In the genomic region with DNA sequence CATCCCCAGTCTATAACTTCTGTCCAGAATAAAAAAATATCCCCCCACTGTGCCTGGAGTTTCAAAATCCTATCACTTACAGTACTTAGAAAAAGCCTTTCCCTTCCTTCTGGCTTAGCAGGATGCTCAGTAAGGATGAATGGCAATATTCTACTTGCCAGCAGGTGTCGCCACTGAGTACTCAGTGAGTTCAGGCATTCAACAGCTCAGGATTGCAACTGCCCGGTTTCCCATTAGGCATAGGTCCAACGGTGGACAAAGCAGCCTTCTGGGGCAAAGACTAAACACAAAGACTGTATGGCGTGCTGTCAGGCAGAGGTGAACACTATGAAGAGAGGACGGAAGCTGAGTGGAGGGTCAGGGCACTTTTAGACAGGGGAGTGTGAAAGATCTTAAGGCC, we compare ENCODE assay signal across 9 mouse cellular contexts.
DNase-seq lines count a peak whose midpoint lies in the region; ATAC-seq lines count a peak whose summit lies in the region.
"Had no signal": no experiment of that assay in that cellular context is flagged by ENCODE, and none has a peak within 500 bp of the region (broad histone marks: within the 10 kb centered on the region; RNA-seq: fewer than 3 reads in every experiment).

No protein-coding gene starts in this region.

- no peak overlapping the region for H3K9ac ChIP-seq in forebrain, embryonic 11.5 days (ENCODE audit: low read length)

- 1% methylated on average over 5 of the region's 5 CpGs for WGBS in forebrain, embryonic 11.5 days

- H3K4me3 ChIP-seq in forebrain, embryonic 11.5 days (ENCODE audit: low read depth, low read length) = no peak overlapping the region
- H3K4me3 ChIP-seq: megakaryocyte, embryonic 14.5 days had no signal

- no peaks in the 10 kb centered on the region for H3K9me3 ChIP-seq in forebrain, embryonic 11.5 days (ENCODE audit: control insufficient read depth, low read length)
- H3K9me3 ChIP-seq: megakaryocyte, embryonic 14.5 days had no signal

- no peak overlapping the region for H3K27ac ChIP-seq in forebrain, embryonic 11.5 days (ENCODE audit: low read depth, low read length)

- H3K4me2 ChIP-seq in forebrain, embryonic 11.5 days (ENCODE audit: low read depth, low read length, severe bottlenecking) = no peak overlapping the region

- peaks cover 2% of the 10 kb centered on the region; the same call in 1 of the 2 replicates for H3K4me1 ChIP-seq in forebrain, embryonic 11.5 days (replicated peaks; ENCODE audit: control insufficient read depth, insufficient read depth, low read length)
- H3K4me1 ChIP-seq: megakaryocyte, embryonic 14.5 days had no signal

- peak; percentile 60 for DNase-seq in MN1 (ENCODE audit: low spot score)
- DNase-seq in brain, embryonic 18.5 days (ENCODE audit: low read depth, low spot score) = peak; percentile 80
- peak; percentile 91 for DNase-seq in forebrain, embryonic 11.5 days (ENCODE audit: low spot score)
- peak; percentile 74 to 86 for DNase-seq in layer of hippocampus, postnatal 36 days
- peak; percentile 32 for DNase-seq in skeletal muscle tissue, adult 2 months (ENCODE audit: low read depth, low spot score)

- 0 out of 2 replicates have a peak, but pooled peaks have one; percentile 15 for ATAC-seq in forebrain, embryonic 11.5 days (replicated peaks; ENCODE audit: low FRiP score)
- peak; percentile 60 to 65; a peak in 2 of 4 replicates for ATAC-seq in hematopoietic stem cell, adult 5-6 weeks (replicated peaks in 1 of 2; ENCODE audit: insufficient read depth in 1 of 2, low FRiP score in 2 of 2, low TSS enrichment in 1 of 2, low read depth in 1 of 2, poor library complexity in 2 of 2, severe bottlenecking in 2 of 2)
- peak; percentile 65; the same call in 1 of the 2 replicates for ATAC-seq in megakaryocyte-erythroid progenitor cell, adult 5-6 weeks (replicated peaks; ENCODE audit: low FRiP score, low TSS enrichment, poor library complexity, severe bottlenecking)
- ATAC-seq in erythroblast, adult 5-6 weeks (replicated peaks; ENCODE audit: low FRiP score, poor library complexity, severe bottlenecking) = no peak; the same call in 1 of the 2 replicates

- H3K36me3 ChIP-seq in forebrain, embryonic 11.5 days (ENCODE audit: control insufficient read depth, insufficient read depth, low read length) = no peaks in the 10 kb centered on the region

- H3K27me3 ChIP-seq in forebrain, embryonic 11.5 days (ENCODE audit: control insufficient read depth, insufficient read depth, low read length) = no peaks in the 10 kb centered on the region; the same call in 1 of the 2 replicates
- H3K27me3 ChIP-seq: megakaryocyte, embryonic 14.5 days had no signal

Comparison
In these comparisons a context has a peak if more than half of its experiments do, and no peak if none do; other contexts are left out.
1. DNase-seq: peak in every context shown above with its lines; median percentile 91 in forebrain, embryonic 11.5 days; 80 in brain, embryonic 18.5 days; 80 in layer of hippocampus, postnatal 36 days; 60 in MN1; 32 in skeletal muscle tissue, adult 2 months.